Mouse (Mus musculus): Measurements from ENCODE around the gene Gucd1. TPM values are rescaled to one million over a fixed set of nuclear protein-coding genes. Genes with fewer than 3 reads are reported as not detected.
"Not testable (repeated sequence)": the region's sequence is repeated elsewhere in the genome, so short reads cannot be mapped to it uniquely, and the experiment has no call there.

The Gucd1 gene
- polyA plus RNA-seq, 1 experiment from 2014 or later: 30.0 TPM

- H3K4me3 ChIP-seq (ENCODE audit: low read depth, low read length): no peak overlapping the region
- DNase-seq (ENCODE audit: low spot score) (no peak), ATAC-seq (replicated peaks; ENCODE audit: low FRiP score) (no peak)
- H3K9ac ChIP-seq (ENCODE audit: low read length): no peak overlapping the region
- no peaks in the 10 kb centered on the region for H3K4me1 ChIP-seq (replicated peaks; ENCODE audit: control insufficient read depth, insufficient read depth, low read length)
- 91% methylated on average over 8 of the region's 8 CpGs for WGBS
- H3K36me3 ChIP-seq (ENCODE audit: control insufficient read depth, insufficient read depth, low read length): peaks cover 5% of the 10 kb centered on the region; the same call in 1 of the 2 replicates
- H3K27me3 ChIP-seq (ENCODE audit: control insufficient read depth, insufficient read depth, low read length): no peaks in the 10 kb centered on the region
- H3K4me2 ChIP-seq (ENCODE audit: low read depth, low read length, severe bottlenecking): no peak overlapping the region
- no peak overlapping the region for H3K27ac ChIP-seq (ENCODE audit: low read depth, low read length)
- no peaks in the 10 kb centered on the region for H3K9me3 ChIP-seq (ENCODE audit: control insufficient read depth, low read length)
Measured at GRCm38 (mm10) chr10:75504234-75505129, 13.3 kb downstream of the Gucd1 start.

GRCm38 (mm10) chr10:75503692-75504091 is 14.1 kb downstream of the Gucd1 start:
- no peaks in the 10 kb centered on the region; the same call in 1 of the 2 replicates for H3K36me3 ChIP-seq (ENCODE audit: control insufficient read depth, insufficient read depth, low read length)
- no peaks in the 10 kb centered on the region for H3K9me3 ChIP-seq (ENCODE audit: control insufficient read depth, low read length)
- H3K4me3 ChIP-seq (ENCODE audit: low read depth, low read length): no peak overlapping the region
- DNase-seq (ENCODE audit: low spot score) (no peak), ATAC-seq (replicated peaks; ENCODE audit: low FRiP score) (no peak)
- H3K27me3 ChIP-seq (ENCODE audit: control insufficient read depth, insufficient read depth, low read length): no peaks in the 10 kb centered on the region
- H3K4me1 ChIP-seq (replicated peaks; ENCODE audit: control insufficient read depth, insufficient read depth, low read length): no peaks in the 10 kb centered on the region
- WGBS: 95% methylated on average over 7 of the region's 7 CpGs
- H3K9ac ChIP-seq (ENCODE audit: low read length): no peak overlapping the region
- no peak overlapping the region for H3K4me2 ChIP-seq (ENCODE audit: low read depth, low read length, severe bottlenecking)
- no peak overlapping the region for H3K27ac ChIP-seq (ENCODE audit: low read depth, low read length)

- Histone ChIP-seq H3K9me3 (ENCODE audit: control insufficient read depth, low read length) (no peaks in the 10 kb centered on the region), H3K4me1 (replicated peaks; ENCODE audit: control insufficient read depth, insufficient read depth, low read length) (no peaks in the 10 kb centered on the region), H3K4me2 (ENCODE audit: low read depth, low read length, severe bottlenecking) (no peak overlapping the region), H3K36me3 (ENCODE audit: control insufficient read depth, insufficient read depth, low read length) (no peaks in the 10 kb centered on the region), H3K27ac (ENCODE audit: low read depth, low read length) (no peak overlapping the region), H3K4me3 (ENCODE audit: low read depth, low read length) (no peak overlapping the region), H3K9ac (ENCODE audit: low read length) (no peak overlapping the region), H3K27me3 (ENCODE audit: control insufficient read depth, insufficient read depth, low read length) (no peaks in the 10 kb centered on the region)
- ATAC-seq (replicated peaks; ENCODE audit: low FRiP score) (no peak), DNase-seq (ENCODE audit: low spot score) (no peak)
- 96% methylated on average over 1 of the region's 1 CpGs for WGBS
Measured at GRCm38 (mm10) chr10:75501641-75502040, 16.1 kb downstream of the Gucd1 start.

GRCm38 (mm10) chr10:75500345-75500744 is 17.4 kb downstream of the Gucd1 start:
- WGBS: 77% methylated on average over 7 of the region's 7 CpGs
- H3K9me3 ChIP-seq (ENCODE audit: control insufficient read depth, low read length): no peaks in the 10 kb centered on the region
- H3K36me3 ChIP-seq (ENCODE audit: control insufficient read depth, insufficient read depth, low read length): no peaks in the 10 kb centered on the region
- no peak overlapping the region for H3K4me3 ChIP-seq (ENCODE audit: low read depth, low read length)
- H3K4me2 ChIP-seq (ENCODE audit: low read depth, low read length, severe bottlenecking): no peak overlapping the region
- no peak for DNase-seq (ENCODE audit: low spot score)
- no peak overlapping the region for H3K27ac ChIP-seq (ENCODE audit: low read depth, low read length)
- no peaks in the 10 kb centered on the region for H3K27me3 ChIP-seq (ENCODE audit: control insufficient read depth, insufficient read depth, low read length)
- no peak overlapping the region for H3K9ac ChIP-seq (ENCODE audit: low read length)
- no peaks in the 10 kb centered on the region for H3K4me1 ChIP-seq (replicated peaks; ENCODE audit: control insufficient read depth, insufficient read depth, low read length)
- ATAC-seq (replicated peaks; ENCODE audit: low FRiP score): no peak

GRCm38 (mm10) chr10:75499791-75500190 is 18.0 kb downstream of the Gucd1 start:
- Histone ChIP-seq H3K9me3 (ENCODE audit: control insufficient read depth, low read length) (no peaks in the 10 kb centered on the region), H3K27me3 (ENCODE audit: control insufficient read depth, insufficient read depth, low read length) (no peaks in the 10 kb centered on the region), H3K36me3 (ENCODE audit: control insufficient read depth, insufficient read depth, low read length) (no peaks in the 10 kb centered on the region), H3K4me3 (ENCODE audit: low read depth, low read length) (no peak overlapping the region), H3K4me1 (replicated peaks; ENCODE audit: control insufficient read depth, insufficient read depth, low read length) (no peaks in the 10 kb centered on the region), H3K9ac (ENCODE audit: low read length) (no peak overlapping the region), H3K27ac (ENCODE audit: low read depth, low read length) (no peak overlapping the region), H3K4me2 (ENCODE audit: low read depth, low read length, severe bottlenecking) (no peak overlapping the region)
- no peak for DNase-seq (ENCODE audit: low spot score)
- WGBS: 60% methylated on average over 3 of the region's 3 CpGs
- no peak for ATAC-seq (replicated peaks; ENCODE audit: low FRiP score)

GRCm38 (mm10) chr10:75499214-75499613 is 18.6 kb downstream of the Gucd1 start:
- WGBS: 89% methylated on average over 7 of the region's 7 CpGs
- H3K36me3 ChIP-seq (ENCODE audit: control insufficient read depth, insufficient read depth, low read length): not testable (repeated sequence)

GRCm38 (mm10) chr10:75495921-75496320 is 21.9 kb downstream of the Gucd1 start:
- no peak overlapping the region for H3K9ac ChIP-seq (ENCODE audit: low read length)

More at GRCm38 (mm10) chr10:75499214-75499613, 18.6 kb downstream of the Gucd1 start:
- H3K4me3 ChIP-seq (ENCODE audit: low read depth, low read length); H3K4me2 ChIP-seq (ENCODE audit: low read depth, low read length, severe bottlenecking); DNase-seq (ENCODE audit: low spot score); H3K9ac ChIP-seq (ENCODE audit: low read length); H3K27ac ChIP-seq (ENCODE audit: low read depth, low read length); H3K9me3 ChIP-seq (ENCODE audit: control insufficient read depth, low read length); ATAC-seq (replicated peaks; ENCODE audit: low FRiP score); H3K4me1 ChIP-seq (replicated peaks; ENCODE audit: control insufficient read depth, insufficient read depth, low read length); H3K27me3 ChIP-seq (ENCODE audit: control insufficient read depth, insufficient read depth, low read length): not testable (repeated sequence)

GRCm38 (mm10) chr10:75495304-75495703 is 22.5 kb downstream of the Gucd1 start:
- Histone ChIP-seq H3K36me3 (ENCODE audit: control insufficient read depth, insufficient read depth, low read length) (no peaks in the 10 kb centered on the region), H3K4me2 (ENCODE audit: low read depth, low read length, severe bottlenecking) (no peak overlapping the region), H3K27me3 (ENCODE audit: control insufficient read depth, insufficient read depth, low read length) (no peaks in the 10 kb centered on the region), H3K27ac (ENCODE audit: low read depth, low read length) (no peak overlapping the region), H3K9me3 (ENCODE audit: control insufficient read depth, low read length) (no peaks in the 10 kb centered on the region), H3K4me1 (replicated peaks; ENCODE audit: control insufficient read depth, insufficient read depth, low read length) (no peaks in the 10 kb centered on the region), H3K4me3 (ENCODE audit: low read depth, low read length) (no peak overlapping the region), H3K9ac (ENCODE audit: low read length) (no peak overlapping the region)
- WGBS: 75% methylated on average over 6 of the region's 6 CpGs
- no peak for DNase-seq (ENCODE audit: low spot score)
- ATAC-seq (replicated peaks; ENCODE audit: low FRiP score): no peak

More at GRCm38 (mm10) chr10:75495921-75496320, 21.9 kb downstream of the Gucd1 start:
- no peaks in the 10 kb centered on the region for H3K4me1 ChIP-seq (replicated peaks; ENCODE audit: control insufficient read depth, insufficient read depth, low read length)
- ATAC-seq (replicated peaks; ENCODE audit: low FRiP score): no peak
- no peaks in the 10 kb centered on the region for H3K36me3 ChIP-seq (ENCODE audit: control insufficient read depth, insufficient read depth, low read length)
- no peaks in the 10 kb centered on the region for H3K9me3 ChIP-seq (ENCODE audit: control insufficient read depth, low read length)
- no peak overlapping the region for H3K4me2 ChIP-seq (ENCODE audit: low read depth, low read length, severe bottlenecking)
- H3K27me3 ChIP-seq (ENCODE audit: control insufficient read depth, insufficient read depth, low read length): no peaks in the 10 kb centered on the region
- no peak overlapping the region for H3K27ac ChIP-seq (ENCODE audit: low read depth, low read length)
- no peak overlapping the region for H3K4me3 ChIP-seq (ENCODE audit: low read depth, low read length)
- DNase-seq (ENCODE audit: low spot score): no peak

GRCm38 (mm10) chr10:75491936-75492262 is 25.9 kb downstream of the Gucd1 start:
- ATAC-seq (replicated peaks; ENCODE audit: low FRiP score) (no peak), DNase-seq (ENCODE audit: low spot score) (no peak)
- Histone ChIP-seq H3K9me3 (ENCODE audit: control insufficient read depth, low read length) (no peaks in the 10 kb centered on the region), H3K36me3 (ENCODE audit: control insufficient read depth, insufficient read depth, low read length) (no peaks in the 10 kb centered on the region), H3K27ac (ENCODE audit: low read depth, low read length) (no peak overlapping the region), H3K4me1 (replicated peaks; ENCODE audit: control insufficient read depth, insufficient read depth, low read length) (no peaks in the 10 kb centered on the region), H3K4me3 (ENCODE audit: low read depth, low read length) (no peak overlapping the region), H3K27me3 (ENCODE audit: control insufficient read depth, insufficient read depth, low read length) (no peaks in the 10 kb centered on the region), H3K4me2 (ENCODE audit: low read depth, low read length, severe bottlenecking) (no peak overlapping the region), H3K9ac (ENCODE audit: low read length) (no peak overlapping the region)
- WGBS: 69% methylated on average over 2 of the region's 2 CpGs

Measured in forebrain, embryonic 11.5 days (tissue).